Mouse (Mus musculus): Measurements from ENCODE around the gene Jund. TPM values are rescaled to one million over a fixed set of nuclear protein-coding genes. Genes with fewer than 3 reads are reported as not detected.

Jund gene
- polyA plus RNA-seq, 1 experiment from 2014 or later = 17.5 TPM

DNA sequence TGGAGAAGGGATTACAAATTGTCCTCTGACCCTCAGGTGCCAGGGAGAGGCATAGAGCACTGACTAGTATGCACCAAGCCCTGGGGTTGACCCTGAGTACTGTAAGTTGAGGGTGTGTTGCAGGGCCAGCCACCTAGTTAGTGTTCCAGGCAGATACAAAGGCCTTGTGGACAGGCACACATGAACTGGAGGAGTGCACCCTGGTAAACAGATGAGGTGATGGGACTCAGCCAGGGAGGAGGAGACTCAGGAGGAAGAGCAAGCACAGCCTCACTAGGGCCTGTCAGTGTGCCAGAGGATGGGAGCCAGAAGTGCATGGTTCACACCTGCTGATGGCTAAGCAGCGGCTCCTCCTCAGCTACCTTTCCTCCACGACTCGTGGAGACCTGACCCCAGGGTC lies 18.7 kb upstream of the Jund start:
- H3K4me1 ChIP-seq (ENCODE audit: control insufficient read depth, low read depth, low read length) = peaks cover 63% of the 10 kb centered on the region
- H3K4me2 ChIP-seq (ENCODE audit: low read depth, low read length) = no peak overlapping the region
- WGBS (ENCODE audit: insufficient replicate concordance) = 67% methylated on average over 3 of the region's 3 CpGs
- H3K36me3 ChIP-seq (ENCODE audit: control insufficient read depth, insufficient read depth) = peaks cover 7% of the 10 kb centered on the region
- 0 out of 2 replicates have a peak overlapping the region, but pooled peaks have one; percentile 4 for H3K27ac ChIP-seq (ENCODE audit: low read length)
- no peaks in the 10 kb centered on the region for H3K27me3 ChIP-seq (ENCODE audit: control insufficient read depth, insufficient read depth, low read depth, low read length)
- H3K4me3 ChIP-seq (ENCODE audit: low read depth, low read length) = no peak overlapping the region
- peak; percentile 62 for ATAC-seq (ENCODE audit: low read depth)
- H3K9me3 ChIP-seq (replicated peaks; ENCODE audit: control insufficient read depth, low read length) = no peaks in the 10 kb centered on the region
- no peak overlapping the region for H3K9ac ChIP-seq (ENCODE audit: low read depth, low read length)

DNA sequence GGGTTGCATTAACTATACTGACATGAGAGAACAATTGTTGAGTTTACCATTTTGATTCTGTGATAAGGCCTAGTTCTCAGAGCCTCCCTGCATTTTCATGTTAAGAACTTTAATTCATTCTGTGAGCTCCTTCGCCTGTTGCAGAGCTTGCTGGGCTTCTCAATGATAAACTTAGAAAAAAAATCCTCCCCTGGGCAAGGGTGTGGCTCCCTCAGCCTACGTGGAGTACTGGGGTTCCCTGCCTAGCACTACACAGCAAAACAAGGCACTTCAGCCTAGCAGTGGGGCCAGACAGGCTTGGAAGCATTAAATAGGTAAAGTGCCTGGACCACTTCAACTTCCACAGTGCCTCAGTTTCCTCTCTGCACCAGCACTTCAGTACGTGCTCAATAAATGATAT lies 17.3 kb upstream of the Jund start:
- no peak overlapping the region for H3K4me3 ChIP-seq (ENCODE audit: low read depth, low read length)
- H3K4me1 ChIP-seq (ENCODE audit: control insufficient read depth, low read depth, low read length) = peaks cover 51% of the 10 kb centered on the region
- no peaks in the 10 kb centered on the region for H3K27me3 ChIP-seq (ENCODE audit: control insufficient read depth, insufficient read depth, low read depth, low read length)
- H3K9ac ChIP-seq (ENCODE audit: low read depth, low read length) = no peak overlapping the region
- WGBS (ENCODE audit: insufficient replicate concordance) = 45% methylated on average over 3 of the region's 3 CpGs
- H3K36me3 ChIP-seq (ENCODE audit: control insufficient read depth, insufficient read depth) = peaks cover 7% of the 10 kb centered on the region
- no peaks in the 10 kb centered on the region for H3K9me3 ChIP-seq (replicated peaks; ENCODE audit: control insufficient read depth, low read length)
- H3K27ac ChIP-seq (ENCODE audit: low read length) = no peak overlapping the region
- ATAC-seq (ENCODE audit: low read depth) = peak; percentile 32
- H3K4me2 ChIP-seq (ENCODE audit: low read depth, low read length) = no peak overlapping the region

DNA sequence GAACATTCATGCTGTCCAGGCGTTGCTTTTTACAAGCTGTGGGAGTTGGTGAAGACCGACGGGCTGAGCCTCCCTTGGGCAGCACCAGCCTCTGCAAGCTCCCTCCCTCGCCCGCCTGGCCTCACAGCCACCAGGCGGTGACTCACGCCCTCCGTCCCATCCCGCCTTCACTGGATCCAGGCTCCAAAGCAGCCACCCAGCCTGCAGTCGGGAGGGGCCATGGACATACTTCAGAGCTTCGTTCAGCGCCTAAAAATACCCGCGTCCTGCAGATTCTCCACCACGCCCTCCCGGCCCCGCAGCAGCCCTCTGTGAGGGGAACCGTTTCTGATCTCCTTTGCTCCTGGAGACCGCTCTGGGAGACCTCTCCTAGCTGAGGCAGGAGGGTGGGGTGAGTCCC lies 16.6 kb upstream of the Jund start:
- Histone ChIP-seq H3K4me3 (ENCODE audit: low read depth, low read length) (no peak overlapping the region), H3K9me3 (replicated peaks; ENCODE audit: control insufficient read depth, low read length) (no peaks in the 10 kb centered on the region), H3K4me1 (ENCODE audit: control insufficient read depth, low read depth, low read length) (peaks cover 43% of the 10 kb centered on the region), H3K36me3 (ENCODE audit: control insufficient read depth, insufficient read depth) (peaks cover 7% of the 10 kb centered on the region), H3K4me2 (ENCODE audit: low read depth, low read length) (no peak overlapping the region), H3K27me3 (ENCODE audit: control insufficient read depth, insufficient read depth, low read depth, low read length) (no peaks in the 10 kb centered on the region), H3K27ac (ENCODE audit: low read length) (no peak overlapping the region), H3K9ac (ENCODE audit: low read depth, low read length) (peak overlapping the region; percentile 29)
- ATAC-seq (ENCODE audit: low read depth) = no peak
- 11% methylated on average over 19 of the region's 19 CpGs for WGBS (ENCODE audit: insufficient replicate concordance)

DNA sequence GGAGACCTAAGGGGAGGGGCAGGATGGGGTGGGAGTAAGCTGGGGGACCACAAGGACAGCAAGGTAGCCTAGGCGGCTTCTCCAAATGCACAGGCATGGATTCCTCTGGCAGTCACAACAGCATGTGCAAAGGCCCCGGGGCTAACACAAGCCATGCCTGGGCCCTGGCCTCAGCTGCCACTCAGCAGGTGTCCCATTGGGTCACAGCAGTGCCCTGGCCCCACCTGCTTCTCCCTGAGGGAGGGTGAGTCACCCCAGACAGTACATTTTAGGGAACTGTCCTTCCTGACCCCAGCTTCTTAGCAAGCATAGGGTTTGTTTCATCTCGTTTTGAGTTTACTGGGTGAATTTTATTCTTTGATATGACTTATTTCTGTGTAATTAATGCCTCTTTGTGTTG lies 16.1 kb upstream of the Jund start:
- Histone ChIP-seq H3K9me3 (replicated peaks; ENCODE audit: control insufficient read depth, low read length) (no peaks in the 10 kb centered on the region), H3K4me1 (ENCODE audit: control insufficient read depth, low read depth, low read length) (peaks cover 38% of the 10 kb centered on the region), H3K36me3 (ENCODE audit: control insufficient read depth, insufficient read depth) (peaks cover 7% of the 10 kb centered on the region), H3K27ac (ENCODE audit: low read length) (no peak overlapping the region), H3K27me3 (ENCODE audit: control insufficient read depth, insufficient read depth, low read depth, low read length) (no peaks in the 10 kb centered on the region), H3K9ac (ENCODE audit: low read depth, low read length) (no peak overlapping the region), H3K4me2 (ENCODE audit: low read depth, low read length) (no peak overlapping the region), H3K4me3 (ENCODE audit: low read depth, low read length) (no peak overlapping the region)
- no peak for ATAC-seq (ENCODE audit: low read depth)
- 45% methylated on average over 3 of the region's 3 CpGs for WGBS (ENCODE audit: insufficient replicate concordance)

DNA sequence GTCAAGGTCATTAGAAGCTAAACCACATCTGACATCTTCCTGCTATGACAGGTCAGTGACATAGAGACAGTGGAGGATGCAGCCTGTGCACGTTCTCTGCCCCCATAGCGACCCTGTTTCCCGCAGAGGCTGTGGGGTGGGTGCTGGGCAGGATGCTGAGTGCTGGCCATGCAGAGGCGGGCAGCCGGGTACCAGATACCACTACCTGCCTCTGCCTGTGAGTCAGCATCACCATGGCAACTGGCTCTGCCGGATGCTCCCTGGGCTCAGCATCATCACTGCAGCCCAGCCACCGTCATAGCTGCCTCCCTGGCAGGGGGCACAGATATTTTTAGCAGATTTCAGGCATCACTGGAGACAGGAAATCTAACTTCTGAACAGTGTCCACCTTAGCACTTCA lies 14.5 kb upstream of the Jund start:
- no peaks in the 10 kb centered on the region for H3K27me3 ChIP-seq (ENCODE audit: control insufficient read depth, insufficient read depth, low read depth, low read length)
- no peak for ATAC-seq (ENCODE audit: low read depth)
- WGBS (ENCODE audit: insufficient replicate concordance) = 55% methylated on average over 7 of the region's 7 CpGs

DNA sequence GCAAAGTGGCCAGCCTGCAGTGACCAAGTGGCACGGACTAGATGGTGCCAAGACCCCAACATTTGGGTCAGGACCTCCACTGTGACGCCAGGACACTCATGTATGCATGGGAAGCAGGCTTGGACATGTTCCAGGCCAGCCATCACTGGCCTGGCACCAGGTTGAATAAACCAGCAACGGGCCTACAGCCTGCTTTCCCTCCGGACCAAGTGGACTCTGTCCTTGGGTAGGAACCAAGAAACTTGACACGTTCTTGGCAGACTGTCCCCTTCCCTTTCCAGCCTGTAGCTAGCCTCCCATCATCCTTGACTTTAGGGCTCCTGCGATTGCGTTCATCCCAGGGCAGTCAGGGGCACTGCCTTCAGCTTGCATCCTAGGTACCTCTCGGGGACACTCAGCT lies 11.2 kb upstream of the Jund start:
- no peak overlapping the region for H3K9ac ChIP-seq (ENCODE audit: low read depth, low read length)
- 69% methylated on average over 8 of the region's 8 CpGs for WGBS (ENCODE audit: insufficient replicate concordance)
- H3K36me3 ChIP-seq (ENCODE audit: control insufficient read depth, insufficient read depth) = no peaks in the 10 kb centered on the region
- ATAC-seq (ENCODE audit: low read depth) = no peak
- no peak overlapping the region for H3K27ac ChIP-seq (ENCODE audit: low read length)
- H3K27me3 ChIP-seq (ENCODE audit: control insufficient read depth, insufficient read depth, low read depth, low read length) = peaks cover 2% of the 10 kb centered on the region; the same call in 1 of the 2 replicates
- peaks cover 4% of the 10 kb centered on the region for H3K4me1 ChIP-seq (ENCODE audit: control insufficient read depth, low read depth, low read length)
- no peak overlapping the region for H3K4me3 ChIP-seq (ENCODE audit: low read depth, low read length)
- no peak overlapping the region for H3K4me2 ChIP-seq (ENCODE audit: low read depth, low read length)
- H3K9me3 ChIP-seq (replicated peaks; ENCODE audit: control insufficient read depth, low read length) = no peaks in the 10 kb centered on the region

More for the DNA sequence above, 14.5 kb upstream of the Jund start:
- H3K4me2 ChIP-seq (ENCODE audit: low read depth, low read length) = no peak overlapping the region
- no peak overlapping the region for H3K27ac ChIP-seq (ENCODE audit: low read length)
- no peak overlapping the region for H3K9ac ChIP-seq (ENCODE audit: low read depth, low read length)
- peaks cover 23% of the 10 kb centered on the region for H3K4me1 ChIP-seq (ENCODE audit: control insufficient read depth, low read depth, low read length)
- no peak overlapping the region for H3K4me3 ChIP-seq (ENCODE audit: low read depth, low read length)
- no peaks in the 10 kb centered on the region for H3K36me3 ChIP-seq (ENCODE audit: control insufficient read depth, insufficient read depth)
- H3K9me3 ChIP-seq (replicated peaks; ENCODE audit: control insufficient read depth, low read length) = no peaks in the 10 kb centered on the region

DNA sequence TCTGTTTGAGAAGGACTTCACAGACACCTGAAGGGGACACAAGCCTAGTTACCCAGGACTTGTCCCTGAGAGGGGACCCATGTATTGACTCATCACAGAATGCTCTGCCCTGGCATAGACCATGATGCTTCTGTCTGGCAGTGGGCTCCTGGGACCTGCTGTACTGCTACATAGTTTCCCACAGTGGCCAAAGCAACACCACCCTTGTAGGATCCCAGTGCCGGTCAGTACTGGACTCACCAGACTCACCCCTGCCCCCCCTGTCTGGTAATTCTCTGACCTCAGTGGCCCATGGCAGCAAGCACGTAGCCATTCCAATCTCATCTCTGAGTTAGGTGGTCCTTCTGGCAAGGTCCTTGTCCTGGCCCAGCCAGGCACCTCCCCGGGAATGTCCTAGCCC lies 10.6 kb upstream of the Jund start:
- Histone ChIP-seq H3K4me1 (ENCODE audit: control insufficient read depth, low read depth, low read length) (peaks cover 4% of the 10 kb centered on the region), H3K4me2 (ENCODE audit: low read depth, low read length) (no peak overlapping the region), H3K27me3 (ENCODE audit: control insufficient read depth, insufficient read depth, low read depth, low read length) (peaks cover 2% of the 10 kb centered on the region; the same call in 1 of the 2 replicates), H3K4me3 (ENCODE audit: low read depth, low read length) (no peak overlapping the region), H3K27ac (ENCODE audit: low read length) (no peak overlapping the region), H3K9ac (ENCODE audit: low read depth, low read length) (no peak overlapping the region), H3K9me3 (replicated peaks; ENCODE audit: control insufficient read depth, low read length) (no peaks in the 10 kb centered on the region), H3K36me3 (ENCODE audit: control insufficient read depth, insufficient read depth) (no peaks in the 10 kb centered on the region)
- WGBS (ENCODE audit: insufficient replicate concordance) = 82% methylated on average over 3 of the region's 3 CpGs
- ATAC-seq (ENCODE audit: low read depth) = no peak

DNA sequence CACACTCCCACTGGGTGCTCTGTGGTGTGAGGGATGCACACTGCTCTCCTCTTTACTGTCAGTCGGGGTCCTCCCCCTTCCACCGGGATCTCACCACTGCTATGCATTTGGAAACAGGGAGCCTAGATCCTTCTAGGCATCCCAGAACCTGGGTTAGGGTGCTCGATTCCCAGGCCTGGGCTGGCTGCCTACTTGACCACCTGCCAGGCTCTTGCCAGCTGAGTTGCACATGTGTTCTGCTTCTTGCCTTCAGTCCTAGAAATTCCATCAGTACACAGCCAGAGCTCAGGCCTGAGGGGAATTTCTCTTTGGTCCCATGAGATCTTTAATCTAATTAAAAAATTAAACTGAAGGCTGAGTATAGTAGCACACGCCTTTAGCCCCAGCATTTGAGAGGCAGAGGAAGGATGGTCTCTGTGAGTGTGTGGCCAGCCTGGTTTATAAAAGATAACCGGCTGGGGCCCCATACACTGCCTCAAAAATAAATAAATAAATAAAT lies 8.8 kb upstream of the Jund start:
- H3K4me1 ChIP-seq (ENCODE audit: control insufficient read depth, low read depth, low read length) = peaks cover 13% of the 10 kb centered on the region
- no peaks in the 10 kb centered on the region for H3K36me3 ChIP-seq (ENCODE audit: control insufficient read depth, insufficient read depth)
- H3K27ac ChIP-seq (ENCODE audit: low read length) = no peak overlapping the region
- no peak overlapping the region for H3K4me3 ChIP-seq (ENCODE audit: low read depth, low read length)
- peaks cover 2% of the 10 kb centered on the region; the same call in 1 of the 2 replicates for H3K27me3 ChIP-seq (ENCODE audit: control insufficient read depth, insufficient read depth, low read depth, low read length)
- no peak overlapping the region for H3K4me2 ChIP-seq (ENCODE audit: low read depth, low read length)
- H3K9ac ChIP-seq (ENCODE audit: low read depth, low read length) = no peak overlapping the region
- 67% methylated on average over 5 of the region's 5 CpGs for WGBS (ENCODE audit: insufficient replicate concordance)
- H3K9me3 ChIP-seq (replicated peaks; ENCODE audit: control insufficient read depth, low read length) = no peaks in the 10 kb centered on the region
- no peak for ATAC-seq (ENCODE audit: low read depth)

DNA sequence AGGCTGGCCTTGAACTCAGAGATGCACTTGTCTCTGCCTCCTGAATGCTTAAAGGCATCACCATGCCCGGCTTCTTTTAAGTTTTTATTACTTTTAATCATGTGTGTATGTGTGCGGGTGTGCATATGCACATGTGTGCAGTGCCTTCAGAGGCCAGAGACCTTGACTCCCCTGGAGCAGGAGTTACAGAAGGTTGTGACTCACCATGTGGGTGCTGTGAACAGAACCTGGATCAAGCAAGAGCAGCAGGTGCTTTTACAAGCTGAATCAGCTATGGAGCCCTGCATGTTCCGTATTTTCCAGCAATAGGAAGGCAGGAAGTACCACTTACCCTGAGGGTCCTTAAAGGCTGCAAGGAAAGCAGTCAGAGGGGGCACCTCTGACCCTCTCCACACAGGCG lies 7.5 kb upstream of the Jund start:
- no peak overlapping the region for H3K4me2 ChIP-seq (ENCODE audit: low read depth, low read length)
- no peak overlapping the region for H3K4me3 ChIP-seq (ENCODE audit: low read depth, low read length)
- no peak for ATAC-seq (ENCODE audit: low read depth)
- H3K27me3 ChIP-seq (ENCODE audit: control insufficient read depth, insufficient read depth, low read depth, low read length) = peaks cover 2% of the 10 kb centered on the region; the same call in 1 of the 2 replicates
- peaks cover 26% of the 10 kb centered on the region for H3K4me1 ChIP-seq (ENCODE audit: control insufficient read depth, low read depth, low read length)
- H3K9me3 ChIP-seq (replicated peaks; ENCODE audit: control insufficient read depth, low read length) = no peaks in the 10 kb centered on the region
- no peak overlapping the region for H3K9ac ChIP-seq (ENCODE audit: low read depth, low read length)
- H3K27ac ChIP-seq (ENCODE audit: low read length) = no peak overlapping the region
- 76% methylated on average over 4 of the region's 4 CpGs for WGBS (ENCODE audit: insufficient replicate concordance)
- H3K36me3 ChIP-seq (ENCODE audit: control insufficient read depth, insufficient read depth) = no peaks in the 10 kb centered on the region
